Mouse (Mus musculus) ES-CJ7 (cell line): ENCODE measurements around the gene Ceacam16.
A peak's percentile ranks its signal among the peaks of the same experiment; 100 is the strongest.

ENCODE experiments used
- DNase-seq: peaks from one replicate; pipeline ENCODE4 v3.0.0; 2011; ENCODE audit warnings: low read depth, low spot score

Ceacam16 gene

GRCm38 (mm10) chr7:19861199-19861598 is at the start of gene Ceacam16:
Gene Ceacam16, minus strand, starts transcription at chr7:19861299.
- no peak for DNase-seq

- DNase-seq: peak; percentile 68
Observed at GRCm38 (mm10) chr7:19910421-19911291, 49.6 kb upstream of the Ceacam16 start.

- no peak for DNase-seq
Observed at GRCm38 (mm10) chr7:19889881-19890280, 28.8 kb upstream of the Ceacam16 start.

- no peak for DNase-seq
Observed at GRCm38 (mm10) chr7:19887849-19888248, 26.8 kb upstream of the Ceacam16 start, which contains the start of gene Ceacam19. Gene Ceacam19, minus strand, starts transcription at chr7:19887965.

- DNase-seq: no peak
Observed at GRCm38 (mm10) chr7:19880754-19881153, 19.7 kb upstream of the Ceacam16 start.

- DNase-seq: peak; percentile 82
Observed at GRCm38 (mm10) chr7:19876781-19877425, 15.8 kb upstream of the Ceacam16 start.

- DNase-seq: peak; percentile 81
Observed at GRCm38 (mm10) chr7:19875948-19876682, 15.0 kb upstream of the Ceacam16 start.

GRCm38 (mm10) chr7:19871943-19872601 is 11.0 kb upstream of the Ceacam16 start:
- DNase-seq: peak; percentile 81

- DNase-seq: peak; percentile 62
Observed at GRCm38 (mm10) chr7:19871137-19871621, 10.1 kb upstream of the Ceacam16 start.

- DNase-seq: no peak
Observed at GRCm38 (mm10) chr7:19867751-19868399, 6.8 kb upstream of the Ceacam16 start.

GRCm38 (mm10) chr7:19866490-19866889 is 5.4 kb upstream of the Ceacam16 start:
- no peak for DNase-seq

GRCm38 (mm10) chr7:19865246-19866036 is 4.3 kb upstream of the Ceacam16 start:
- DNase-seq: no peak

GRCm38 (mm10) chr7:19864241-19864640 is 3.1 kb upstream of the Ceacam16 start:
- DNase-seq: no peak

GRCm38 (mm10) chr7:19859740-19860139 is 1.4 kb downstream of the Ceacam16 start:
- DNase-seq: no peak

- no peak for DNase-seq
Observed at GRCm38 (mm10) chr7:19856283-19856682, 4.8 kb downstream of the Ceacam16 start.

- no peak for DNase-seq
Observed at GRCm38 (mm10) chr7:19855663-19856062, 5.4 kb downstream of the Ceacam16 start.

- no peak for DNase-seq
Observed at GRCm38 (mm10) chr7:19853526-19853925, 7.6 kb downstream of the Ceacam16 start.

- DNase-seq: peak; percentile 82
Observed at GRCm38 (mm10) chr7:19851858-19852570, 9.1 kb downstream of the Ceacam16 start, which contains the start of gene Gm19345. Gene Gm19345, plus strand, starts transcription at chr7:19852003.

GRCm38 (mm10) chr7:19844521-19845171 is 16.5 kb downstream of the Ceacam16 start:
- DNase-seq: no peak
